Mouse (Mus musculus): ENCODE data around the gene Lep.

DNA sequence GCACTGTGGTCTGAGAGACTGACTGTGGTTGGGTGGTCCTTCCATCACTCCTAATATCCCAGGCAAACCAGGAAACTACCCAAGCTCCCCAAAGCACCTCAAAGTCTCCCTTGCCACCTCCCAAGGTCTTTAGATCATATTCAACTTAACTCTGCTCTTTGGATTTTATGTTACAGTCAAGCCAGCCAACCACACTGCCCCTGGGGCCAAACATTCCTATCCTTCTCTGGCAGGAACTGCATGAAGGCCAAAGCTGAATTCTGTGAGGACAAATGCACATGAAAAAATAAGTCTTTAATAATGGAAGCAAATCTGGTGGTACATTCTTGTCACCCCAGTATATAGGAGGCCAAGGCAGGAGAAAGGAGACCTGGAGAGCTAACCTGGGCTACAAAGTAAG lies 16.0 kb upstream of the Lep start:
- TF ChIP-seq CTCF (conservative IDR thresholded peaks at IDR 0.05; ENCODE audit: insufficient read depth, insufficient read length, low read depth, low read length) (no peak), POLR2A (IDR thresholded peaks at IDR 0.05; ENCODE audit: low read depth, low read length) (no peak)
